Mouse (Mus musculus): ENCODE measurements around the gene Serpinb6c. TPM values are rescaled to one million over a fixed set of nuclear protein-coding genes. Genes with fewer than 3 reads are reported as not detected.

Gene Serpinb6c
- not detected in 2 replicates for polyA plus RNA-seq (2012; rRNA removed; ENCODE audit: low replicate concordance)

GRCm38 (mm10) chr13:33905176-33905954, at the start of gene Serpinb6c:
Gene Serpinb6c, minus strand, starts transcription at chr13:33905708.

GRCm38 (mm10) chr13:33843308-33843707, 62.2 kb downstream of the Serpinb6c start, which contains the start of gene Serpinb6e:
Gene Serpinb6e, minus strand, starts transcription at chr13:33843408.

Other genes starting within 250 kb of the Serpinb6c start
- not detected in 2 replicates for gene Serpinb6d, start 244.3 kb downstream of the Serpinb6c start, polyA plus RNA-seq (2012; rRNA removed; ENCODE audit: low replicate concordance)
- not detected in 2 replicates for gene Serpinb6e, start 62.3 kb downstream of the Serpinb6c start, polyA plus RNA-seq (2012; rRNA removed; ENCODE audit: low replicate concordance)
- gene Nqo2, start 59.0 kb upstream of the Serpinb6c start, polyA plus RNA-seq (2012; rRNA removed; ENCODE audit: low replicate concordance): 1.6 and 2.3 TPM in 2 replicates
- 4.6 and 16.3 TPM in 2 replicates for gene Ripk1, start 96.7 kb upstream of the Serpinb6c start, polyA plus RNA-seq (2012; rRNA removed; ENCODE audit: low replicate concordance)
- gene Serpinb6a, start 97.1 kb upstream of the Serpinb6c start, polyA plus RNA-seq (2012; rRNA removed; ENCODE audit: low replicate concordance): 40.0 and 143 TPM in 2 replicates
- gene Bphl, start 131.9 kb upstream of the Serpinb6c start, polyA plus RNA-seq (2012; rRNA removed; ENCODE audit: low replicate concordance): 8.8 and 14.4 TPM in 2 replicates
- gene Tubb2a, start 172.3 kb upstream of the Serpinb6c start, polyA plus RNA-seq (2012; rRNA removed; ENCODE audit: low replicate concordance): 118 and 147 TPM in 2 replicates
- 16.0 and 20.0 TPM in 2 replicates for gene Tubb2b, start 224.8 kb upstream of the Serpinb6c start, polyA plus RNA-seq (2012; rRNA removed; ENCODE audit: low replicate concordance)